Mouse (Mus musculus) embryonic facial prominence, embryonic 13.5 days (tissue): ENCODE data around the gene 4930535I16Rik. TPM values are rescaled to one million over a fixed set of nuclear protein-coding genes. Genes with fewer than 3 reads are reported as not detected.

Source experiments
- ATAC-seq: fragments of 200-750 bp; cut with Nextera tagmentation; 2 replicates; pipeline ENCODE4 v1.8.0; 2017; ENCODE audit warnings: low read depth; ENCODE audit not compliant: insufficient number of reproducible peaks, insufficient read depth, low FRiP score, low TSS enrichment
- H3K27ac ChIP-seq: fragments of 300-500 bp; sonication (generic); 2 replicates; pipeline ENCODE4 v1.5.1; 2015; ENCODE audit warnings: moderate library complexity, mild to moderate bottlenecking, inconsistent platforms
- H3K27me3 ChIP-seq: fragments of 300-500 bp; sonication (generic); 2 replicates; pipeline ENCODE4 v1.6.1; 2015; ENCODE audit warnings: mild to moderate bottlenecking, inconsistent platforms
- H3K36me3 ChIP-seq: fragments of 300-500 bp; sonication (generic); 2 replicates; pipeline ENCODE4 v1.6.1; 2015; ENCODE audit warnings: mild to moderate bottlenecking, inconsistent platforms
- H3K4me1 ChIP-seq: fragments of 300-500 bp; sonication (generic); 2 replicates; pipeline ENCODE4 v1.6.1; 2015; ENCODE audit warnings: inconsistent platforms
- H3K4me2 ChIP-seq: fragments of 300-500 bp; sonication (generic); 2 replicates; pipeline ENCODE4 v1.6.1; 2015; ENCODE audit warnings: moderate library complexity, mild to moderate bottlenecking, inconsistent platforms
- H3K4me3 ChIP-seq: fragments of 300-500 bp; sonication (generic); 2 replicates; pipeline ENCODE4 v1.5.1; 2015; ENCODE audit warnings: mild to moderate bottlenecking, inconsistent platforms
- H3K9ac ChIP-seq: fragments of 300-500 bp; sonication (generic); 2 replicates; pipeline ENCODE4 v1.6.1; 2015; ENCODE audit warnings: mild to moderate bottlenecking, inconsistent platforms
- H3K9me3 ChIP-seq: fragments of 300-500 bp; sonication (generic); 2 replicates; pipeline ENCODE4 v1.6.1; 2016; ENCODE audit warnings: inconsistent platforms
- WGBS: fragments of 180-500 bp; shearing (Covaris S2); methylation state at CpG from one replicate; pipeline ENCODE4 v1.1.7; 2015; ENCODE audit warnings: mixed read lengths; 5-methylcytosine and 5-hydroxymethylcytosine counted together
- polyA plus RNA-seq: library from polyadenylated mRNA; unstranded; fragments of >200 nt; fragmentation: Nextera tagmentation; extraction: Ambion mirVana; gene quantifications from 2 replicates; pipeline ENCODE4 v1.2.1, GENCODE M21; 2015

The 4930535I16Rik gene
- polyA plus RNA-seq, 1 experiment from 2014 or later = not detected

- H3K9ac ChIP-seq = peak within 1 kb of the TSS; percentile 87
- peak within 1 kb of the TSS; percentile 80 for H3K4me3 ChIP-seq
- H3K27ac ChIP-seq = peak within 1 kb of the TSS; percentile 82
- no peaks in the 10 kb centered on the region for H3K9me3 ChIP-seq
- ATAC-seq = peak; percentile 99
- peaks cover 7% of the 10 kb centered on the region; the same call in 1 of the 2 replicates for H3K36me3 ChIP-seq
- H3K4me2 ChIP-seq = peak within 1 kb of the TSS; percentile 70
- no peaks in the 10 kb centered on the region for H3K27me3 ChIP-seq
- peaks cover 11% of the 10 kb centered on the region for H3K4me1 ChIP-seq
- under 1% methylated on average over 49 of the region's 49 CpGs for WGBS
These were observed 13.3 kb downstream of the 4930535I16Rik start, which contains the start of gene Mycbp for GRCm38 (mm10) chr4:123904333-123905125. TSS of gene Mycbp (plus strand) at chr4:123904832.

- no peak for ATAC-seq
- WGBS = 80% methylated on average over 3 of the region's 3 CpGs
These were observed 14.4 kb downstream of the 4930535I16Rik start for GRCm38 (mm10) chr4:123903432-123903831.

GRCm38 (mm10) chr4:123898696-123899095, 19.1 kb downstream of the 4930535I16Rik start:
- Histone ChIP-seq H3K4me2 (no peak overlapping the region), H3K9ac (no peak overlapping the region), H3K4me3 (no peak overlapping the region), H3K9me3 (no peaks in the 10 kb centered on the region), H3K4me1 (no peaks in the 10 kb centered on the region), H3K27me3 (no peaks in the 10 kb centered on the region), H3K27ac (no peak overlapping the region), H3K36me3 (no peaks in the 10 kb centered on the region)
- WGBS = 11% methylated on average over 5 of the region's 5 CpGs
- no peak for ATAC-seq

More at GRCm38 (mm10) chr4:123903432-123903831, 14.4 kb downstream of the 4930535I16Rik start:
- no peak overlapping the region for H3K27ac ChIP-seq
- H3K9me3 ChIP-seq = no peaks in the 10 kb centered on the region
- H3K4me3 ChIP-seq = no peak overlapping the region
- peaks cover 11% of the 10 kb centered on the region for H3K4me1 ChIP-seq
- no peaks in the 10 kb centered on the region for H3K27me3 ChIP-seq
- H3K4me2 ChIP-seq = no peak overlapping the region
- no peaks in the 10 kb centered on the region for H3K36me3 ChIP-seq
- H3K9ac ChIP-seq = no peak overlapping the region

- WGBS = 89% methylated on average over 4 of the region's 4 CpGs
These were observed 23.5 kb downstream of the 4930535I16Rik start for GRCm38 (mm10) chr4:123894295-123894694.

GRCm38 (mm10) chr4:123893726-123894125, 24.1 kb downstream of the 4930535I16Rik start:
- Histone ChIP-seq H3K36me3 (no peaks in the 10 kb centered on the region), H3K9me3 (no peaks in the 10 kb centered on the region), H3K4me3 (no peak overlapping the region), H3K9ac (no peak overlapping the region), H3K4me2 (no peak overlapping the region), H3K4me1 (no peaks in the 10 kb centered on the region), H3K27me3 (no peaks in the 10 kb centered on the region), H3K27ac (no peak overlapping the region)
- 85% methylated on average over 5 of the region's 5 CpGs for WGBS
- no peak for ATAC-seq

More at GRCm38 (mm10) chr4:123894295-123894694, 23.5 kb downstream of the 4930535I16Rik start:
- Histone ChIP-seq H3K9me3 (no peaks in the 10 kb centered on the region), H3K9ac (no peak overlapping the region), H3K4me2 (no peak overlapping the region), H3K4me3 (no peak overlapping the region), H3K36me3 (no peaks in the 10 kb centered on the region), H3K4me1 (no peaks in the 10 kb centered on the region), H3K27ac (no peak overlapping the region), H3K27me3 (no peaks in the 10 kb centered on the region)
- ATAC-seq = no peak

Other genes with a start within 250 kb of the 4930535I16Rik start
- gene Macf1, start 233.7 kb downstream of the 4930535I16Rik start, polyA plus RNA-seq = 46.3 and 47.0 TPM in 2 replicates
- gene Ndufs5, start 199.8 kb downstream of the 4930535I16Rik start, polyA plus RNA-seq = 324 and 340 TPM in 2 replicates
- 53.4 and 54.0 TPM in 2 replicates for gene Akirin1, start 167.7 kb downstream of the 4930535I16Rik start, polyA plus RNA-seq
- 3.1 and 3.7 TPM in 2 replicates for gene Rhbdl2, start 130.1 kb downstream of the 4930535I16Rik start, polyA plus RNA-seq
- gene 4933427I04Rik, start 58.3 kb downstream of the 4930535I16Rik start, polyA plus RNA-seq = 0.13 TPM in 1 of 2 replicates, not detected in the other
- gene Mycbp, start 13.2 kb downstream of the 4930535I16Rik start, polyA plus RNA-seq = 65.9 and 68.9 TPM in 2 replicates
- gene Rragc, start 576 bp downstream of the 4930535I16Rik start, polyA plus RNA-seq = 58.3 and 60.0 TPM in 2 replicates